Comparison of ENCODE assay signal across 8 mouse cellular contexts in genomic region chr3:126931884-126932506, GRCm38 (mm10).
DNase-seq lines count a peak whose midpoint lies in the region; ATAC-seq and TF ChIP-seq lines count a peak whose summit lies in the region.

No protein-coding gene starts in this region.

- ATAC-seq in kidney, embryonic 14.5 days (ENCODE audit: low FRiP score, low TSS enrichment): 0 out of 2 replicates have a peak, but pooled peaks have one; percentile 66
- ATAC-seq in hematopoietic stem cell, adult 5-6 weeks (replicated peaks in 1 of 2; ENCODE audit: insufficient read depth in 1 of 2, low FRiP score in 2 of 2, low TSS enrichment in 1 of 2, low read depth in 1 of 2, poor library complexity in 2 of 2, severe bottlenecking in 2 of 2): peak; percentile 94 to 97
- ATAC-seq in inflammation-experienced regulatory T-cells, adult 6 months: no peak

- H3K4me3 ChIP-seq in kidney, embryonic 14.5 days (ENCODE audit: low read length): no peak overlapping the region
- no peak overlapping the region for H3K4me3 ChIP-seq in thymus, adult 2 months (ENCODE audit: control insufficient read depth, insufficient read depth, low read length)

- no peak overlapping the region for H3K4me2 ChIP-seq in kidney, embryonic 14.5 days (replicated peaks; ENCODE audit: low read depth, low read length)

- no peak overlapping the region for H3K9ac ChIP-seq in kidney, embryonic 14.5 days (ENCODE audit: low read depth, low read length)

- TF ChIP-seq POLR2A in thymus, adult 2 months (IDR thresholded peaks at IDR 0.05; ENCODE audit: control insufficient read depth, extremely low read depth, insufficient read depth, low read length, poor library complexity): no peak

- 70% methylated on average over 4 of the region's 4 CpGs for WGBS in kidney, embryonic 14.5 days
- WGBS in thymus, adult 2 months: 19% methylated on average over 4 of the region's 4 CpGs

- H3K27ac ChIP-seq in kidney, embryonic 14.5 days (ENCODE audit: low read depth, low read length): no peak overlapping the region
- H3K27ac ChIP-seq in thymus, adult 2 months (ENCODE audit: control insufficient read depth, insufficient read depth, low read length): no peak overlapping the region

- H3K27me3 ChIP-seq in kidney, embryonic 14.5 days (ENCODE audit: control insufficient read depth, insufficient read depth, low read length): no peaks in the 10 kb centered on the region
- H3K27me3 ChIP-seq in thymus, adult 2 months (ENCODE audit: control insufficient read depth, insufficient read depth, low read length): no peaks in the 10 kb centered on the region

- H3K36me3 ChIP-seq in kidney, embryonic 14.5 days (ENCODE audit: control insufficient read depth, insufficient read depth, low read length): no peaks in the 10 kb centered on the region; the same call in 1 of the 2 replicates
- no peaks in the 10 kb centered on the region for H3K36me3 ChIP-seq in thymus, adult 2 months (ENCODE audit: control insufficient read depth, insufficient read depth, low read length)

- H3K9me3 ChIP-seq in kidney, embryonic 14.5 days (ENCODE audit: control insufficient read depth, low read length): no peaks in the 10 kb centered on the region

- DNase-seq in kidney, adult 18-20 months: no peak
- DNase-seq in 3134 (ENCODE audit: extremely low read depth, insufficient read length, low spot score) (peak; percentile 38), ES-CJ7 (ENCODE audit: low read depth, low spot score) (peak; percentile 58)
- no peak for DNase-seq in thymus, adult 2 months
- no peak for DNase-seq in thymus, postnatal 25 days

- no peak for TF ChIP-seq CTCF in thymus, adult 2 months (IDR thresholded peaks at IDR 0.05; ENCODE audit: borderline replicate concordance, control insufficient read depth, extremely low read depth, insufficient read depth, low read length, poor library complexity)

- no peaks in the 10 kb centered on the region for H3K4me1 ChIP-seq in kidney, embryonic 14.5 days (ENCODE audit: control insufficient read depth, insufficient read depth, low read length)
- H3K4me1 ChIP-seq in thymus, adult 2 months (replicated peaks; ENCODE audit: control insufficient read depth, insufficient read depth, low read length): no peaks in the 10 kb centered on the region

Comparison
In these comparisons a context has a peak if more than half of its experiments do, and no peak if none do; other contexts are left out.
1. DNase-seq: peak in 3134 (single experiment) and ES-CJ7 (single experiment); none in kidney, adult 18-20 months (single experiment), thymus, adult 2 months (single experiment) and thymus, postnatal 25 days (single experiment).